Mouse (Mus musculus): Measurements from ENCODE around the gene Fam243. TPM values are rescaled to one million over a fixed set of nuclear protein-coding genes. Genes with fewer than 3 reads are reported as not detected.
A peak's percentile ranks its signal among the peaks of the same experiment; 100 is the strongest.

Fam243 gene
- polyA plus RNA-seq, 1 experiment from 2014 or later, result not detected

GRCm38 (mm10) chr16:92295328-92295727 lies 25.9 kb downstream of the Fam243 start:
- Histone ChIP-seq H3K27ac (replicated peaks; ENCODE audit: low read depth, low read length) (no peak overlapping the region), H3K36me3 (ENCODE audit: control insufficient read depth, insufficient read depth, low read length) (no peaks in the 10 kb centered on the region), H3K4me2 (ENCODE audit: low read depth, severe bottlenecking) (no peak overlapping the region), H3K9me3 (ENCODE audit: control insufficient read depth, low read length) (no peaks in the 10 kb centered on the region), H3K4me1 (ENCODE audit: control insufficient read depth, insufficient read depth, low read length) (no peaks in the 10 kb centered on the region), H3K9ac (ENCODE audit: low read length) (no peak overlapping the region), H3K4me3 (ENCODE audit: low read depth, low read length) (no peak overlapping the region), H3K27me3 (ENCODE audit: control insufficient read depth, insufficient read depth, low read length) (no peaks in the 10 kb centered on the region)
- WGBS, result 80% methylated on average over 2 of the region's 2 CpGs
- DNase-seq (ENCODE audit: low spot score) (no peak), ATAC-seq (ENCODE audit: insufficient number of reproducible peaks, low FRiP score, low TSS enrichment, low read depth) (no peak)

GRCm38 (mm10) chr16:92294267-92294970 lies 26.8 kb downstream of the Fam243 start:
- no peak for DNase-seq (ENCODE audit: low spot score)
- no peaks in the 10 kb centered on the region for H3K9me3 ChIP-seq (ENCODE audit: control insufficient read depth, low read length)
- H3K27ac ChIP-seq (replicated peaks; ENCODE audit: low read depth, low read length), result no peak overlapping the region
- H3K4me3 ChIP-seq (ENCODE audit: low read depth, low read length), result no peak overlapping the region
- no peaks in the 10 kb centered on the region for H3K4me1 ChIP-seq (ENCODE audit: control insufficient read depth, insufficient read depth, low read length)
- 72% methylated on average over 12 of the region's 12 CpGs for WGBS
- ATAC-seq (ENCODE audit: insufficient number of reproducible peaks, low FRiP score, low TSS enrichment, low read depth), result no peak
- no peaks in the 10 kb centered on the region for H3K36me3 ChIP-seq (ENCODE audit: control insufficient read depth, insufficient read depth, low read length)
- no peaks in the 10 kb centered on the region for H3K27me3 ChIP-seq (ENCODE audit: control insufficient read depth, insufficient read depth, low read length)
- H3K4me2 ChIP-seq (ENCODE audit: low read depth, severe bottlenecking), result no peak overlapping the region
- no peak overlapping the region for H3K9ac ChIP-seq (ENCODE audit: low read length)

- Histone ChIP-seq H3K4me3 (ENCODE audit: low read depth, low read length) (no peak within 1 kb of the TSS), H3K27ac (replicated peaks; ENCODE audit: low read depth, low read length) (no peak within 1 kb of the TSS), H3K36me3 (ENCODE audit: control insufficient read depth, insufficient read depth, low read length) (no peaks in the 10 kb centered on the region), H3K27me3 (ENCODE audit: control insufficient read depth, insufficient read depth, low read length) (no peaks in the 10 kb centered on the region), H3K4me1 (ENCODE audit: control insufficient read depth, insufficient read depth, low read length) (no peaks in the 10 kb centered on the region), H3K9ac (ENCODE audit: low read length) (no peak within 1 kb of the TSS), H3K4me2 (ENCODE audit: low read depth, severe bottlenecking) (no peak within 1 kb of the TSS), H3K9me3 (ENCODE audit: control insufficient read depth, low read length) (no peaks in the 10 kb centered on the region)
- 75% methylated on average over 10 of the region's 10 CpGs for WGBS
- DNase-seq (ENCODE audit: low spot score) (no peak), ATAC-seq (ENCODE audit: insufficient number of reproducible peaks, low FRiP score, low TSS enrichment, low read depth) (no peak)
These were observed 29.1 kb downstream of the Fam243 start, which contains the start of gene Kcne2 for GRCm38 (mm10) chr16:92292101-92292500. Gene Kcne2 (plus strand): TSS chr16:92292389.

GRCm38 (mm10) chr16:92290045-92290444 lies 31.2 kb downstream of the Fam243 start:
- H3K4me2 ChIP-seq (ENCODE audit: low read depth, severe bottlenecking), result no peak overlapping the region
- ATAC-seq (ENCODE audit: insufficient number of reproducible peaks, low FRiP score, low TSS enrichment, low read depth), result no peak
- H3K4me3 ChIP-seq (ENCODE audit: low read depth, low read length), result no peak overlapping the region

GRCm38 (mm10) chr16:92288778-92289177 lies 32.5 kb downstream of the Fam243 start:
- Histone ChIP-seq H3K4me3 (ENCODE audit: low read depth, low read length) (no peak overlapping the region), H3K27me3 (ENCODE audit: control insufficient read depth, insufficient read depth, low read length) (no peaks in the 10 kb centered on the region), H3K4me1 (ENCODE audit: control insufficient read depth, insufficient read depth, low read length) (no peaks in the 10 kb centered on the region), H3K9me3 (ENCODE audit: control insufficient read depth, low read length) (no peaks in the 10 kb centered on the region), H3K36me3 (ENCODE audit: control insufficient read depth, insufficient read depth, low read length) (no peaks in the 10 kb centered on the region), H3K4me2 (ENCODE audit: low read depth, severe bottlenecking) (no peak overlapping the region), H3K27ac (replicated peaks; ENCODE audit: low read depth, low read length) (no peak overlapping the region), H3K9ac (ENCODE audit: low read length) (no peak overlapping the region)
- no peak for DNase-seq (ENCODE audit: low spot score)
- ATAC-seq (ENCODE audit: insufficient number of reproducible peaks, low FRiP score, low TSS enrichment, low read depth), result no peak
- WGBS, result 85% methylated on average over 9 of the region's 9 CpGs

More at GRCm38 (mm10) chr16:92290045-92290444, 31.2 kb downstream of the Fam243 start:
- Histone ChIP-seq H3K9me3 (ENCODE audit: control insufficient read depth, low read length) (no peaks in the 10 kb centered on the region), H3K27me3 (ENCODE audit: control insufficient read depth, insufficient read depth, low read length) (no peaks in the 10 kb centered on the region), H3K4me1 (ENCODE audit: control insufficient read depth, insufficient read depth, low read length) (no peaks in the 10 kb centered on the region), H3K9ac (ENCODE audit: low read length) (no peak overlapping the region), H3K36me3 (ENCODE audit: control insufficient read depth, insufficient read depth, low read length) (no peaks in the 10 kb centered on the region), H3K27ac (replicated peaks; ENCODE audit: low read depth, low read length) (no peak overlapping the region)
- no peak for DNase-seq (ENCODE audit: low spot score)

- no peaks in the 10 kb centered on the region for H3K27me3 ChIP-seq (ENCODE audit: control insufficient read depth, insufficient read depth, low read length)
- no peaks in the 10 kb centered on the region for H3K4me1 ChIP-seq (ENCODE audit: control insufficient read depth, insufficient read depth, low read length)
- WGBS, result 12% methylated on average over 7 of the region's 7 CpGs
- no peak overlapping the region for H3K4me2 ChIP-seq (ENCODE audit: low read depth, severe bottlenecking)
- H3K9ac ChIP-seq (ENCODE audit: low read length), result no peak overlapping the region
- no peaks in the 10 kb centered on the region for H3K9me3 ChIP-seq (ENCODE audit: control insufficient read depth, low read length)
- ATAC-seq (ENCODE audit: insufficient number of reproducible peaks, low FRiP score, low TSS enrichment, low read depth) (no peak), DNase-seq (ENCODE audit: low spot score) (peak; percentile 95)
- no peak overlapping the region for H3K4me3 ChIP-seq (ENCODE audit: low read depth, low read length)
- no peaks in the 10 kb centered on the region for H3K36me3 ChIP-seq (ENCODE audit: control insufficient read depth, insufficient read depth, low read length)
- H3K27ac ChIP-seq (replicated peaks; ENCODE audit: low read depth, low read length), result no peak overlapping the region
These were observed 34.6 kb downstream of the Fam243 start for GRCm38 (mm10) chr16:92286609-92287008.

- 30% methylated on average over 10 of the region's 10 CpGs for WGBS
- Histone ChIP-seq H3K9ac (ENCODE audit: low read length) (no peak overlapping the region), H3K4me1 (ENCODE audit: control insufficient read depth, insufficient read depth, low read length) (no peaks in the 10 kb centered on the region), H3K27ac (replicated peaks; ENCODE audit: low read depth, low read length) (no peak overlapping the region), H3K27me3 (ENCODE audit: control insufficient read depth, insufficient read depth, low read length) (no peaks in the 10 kb centered on the region), H3K36me3 (ENCODE audit: control insufficient read depth, insufficient read depth, low read length) (no peaks in the 10 kb centered on the region), H3K9me3 (ENCODE audit: control insufficient read depth, low read length) (no peaks in the 10 kb centered on the region), H3K4me2 (ENCODE audit: low read depth, severe bottlenecking) (no peak overlapping the region), H3K4me3 (ENCODE audit: low read depth, low read length) (no peak overlapping the region)
- ATAC-seq (ENCODE audit: insufficient number of reproducible peaks, low FRiP score, low TSS enrichment, low read depth), result no peak
- DNase-seq (ENCODE audit: low spot score), result no peak
These were observed 36.2 kb downstream of the Fam243 start for GRCm38 (mm10) chr16:92285068-92285467.

- DNase-seq (ENCODE audit: low spot score), result no peak
- no peaks in the 10 kb centered on the region for H3K9me3 ChIP-seq (ENCODE audit: control insufficient read depth, low read length)
These were observed 38.6 kb downstream of the Fam243 start for GRCm38 (mm10) chr16:92282671-92283070.

GRCm38 (mm10) chr16:92275526-92275925 lies 45.7 kb downstream of the Fam243 start:
- H3K36me3 ChIP-seq (ENCODE audit: control insufficient read depth, insufficient read depth, low read length), result no peaks in the 10 kb centered on the region
- no peak overlapping the region for H3K4me3 ChIP-seq (ENCODE audit: low read depth, low read length)
- H3K27ac ChIP-seq (replicated peaks; ENCODE audit: low read depth, low read length), result no peak overlapping the region
- H3K4me2 ChIP-seq (ENCODE audit: low read depth, severe bottlenecking), result no peak overlapping the region
- H3K9ac ChIP-seq (ENCODE audit: low read length), result no peak overlapping the region
- WGBS, result 91% methylated on average over 4 of the region's 4 CpGs
- no peak for ATAC-seq (ENCODE audit: insufficient number of reproducible peaks, low FRiP score, low TSS enrichment, low read depth)
- H3K27me3 ChIP-seq (ENCODE audit: control insufficient read depth, insufficient read depth, low read length), result no peaks in the 10 kb centered on the region
- no peaks in the 10 kb centered on the region for H3K9me3 ChIP-seq (ENCODE audit: control insufficient read depth, low read length)
- no peaks in the 10 kb centered on the region for H3K4me1 ChIP-seq (ENCODE audit: control insufficient read depth, insufficient read depth, low read length)
- no peak for DNase-seq (ENCODE audit: low spot score)

More at GRCm38 (mm10) chr16:92282671-92283070, 38.6 kb downstream of the Fam243 start:
- Histone ChIP-seq H3K36me3 (ENCODE audit: control insufficient read depth, insufficient read depth, low read length) (no peaks in the 10 kb centered on the region), H3K27me3 (ENCODE audit: control insufficient read depth, insufficient read depth, low read length) (no peaks in the 10 kb centered on the region), H3K4me3 (ENCODE audit: low read depth, low read length) (no peak overlapping the region), H3K4me2 (ENCODE audit: low read depth, severe bottlenecking) (no peak overlapping the region), H3K4me1 (ENCODE audit: control insufficient read depth, insufficient read depth, low read length) (no peaks in the 10 kb centered on the region), H3K9ac (ENCODE audit: low read length) (no peak overlapping the region), H3K27ac (replicated peaks; ENCODE audit: low read depth, low read length) (no peak overlapping the region)
- 65% methylated on average over 5 of the region's 5 CpGs for WGBS
- no peak for ATAC-seq (ENCODE audit: insufficient number of reproducible peaks, low FRiP score, low TSS enrichment, low read depth)
